Mouse (Mus musculus) embryonic facial prominence, embryonic 14.5 days (tissue): ENCODE data around the gene Herc2. TPM values are rescaled to one million over a fixed set of nuclear protein-coding genes. Genes with fewer than 3 reads are reported as not detected.
"Not testable (repeated sequence)": the region's sequence is repeated elsewhere in the genome, so short reads cannot be mapped to it uniquely, and the experiment has no call there.

ENCODE experiments used
- ATAC-seq: fragments of 200-750 bp; cut with Nextera tagmentation; 2 replicates; pipeline ENCODE4 v1.8.0; 2017; ENCODE audit warnings: low read depth, moderate number of reproducible peaks, moderate TSS enrichment
- DNase-seq: peaks from one replicate; pipeline ENCODE4 v3.0.0-alpha.2; 2015; ENCODE audit warnings: low spot score
- H3K27ac ChIP-seq: fragments of 300-500 bp; sonication (generic); replicated peaks from 2 replicates; pipeline ENCODE4 v1.5.1; 2014; ENCODE audit warnings: low read depth, mild to moderate bottlenecking, low read length, moderate library complexity
- H3K27me3 ChIP-seq: fragments of 300-500 bp; sonication (generic); replicated peaks from 2 replicates; pipeline ENCODE4 v1.6.1; 2014; ENCODE audit warnings: low read length; ENCODE audit not compliant: control insufficient read depth, insufficient read depth
- H3K36me3 ChIP-seq: fragments of 300-500 bp; sonication (generic); 2 replicates; pipeline ENCODE4 v1.6.1; 2014; ENCODE audit warnings: low read length, mixed read lengths; ENCODE audit not compliant: control insufficient read depth, insufficient read depth
- H3K4me1 ChIP-seq: fragments of 300-500 bp; sonication (generic); 2 replicates; pipeline ENCODE4 v1.6.1; 2014; ENCODE audit warnings: antibody characterized with exemption, low read length; ENCODE audit not compliant: control insufficient read depth, insufficient read depth
- H3K4me2 ChIP-seq: fragments of 300-500 bp; sonication (generic); 2 replicates; pipeline ENCODE4 v1.6.1; 2014; ENCODE audit warnings: low read depth, mild to moderate bottlenecking, low read length, moderate library complexity, mixed read lengths
- H3K4me3 ChIP-seq: fragments of 300-500 bp; sonication (generic); 2 replicates; pipeline ENCODE4 v1.5.1; 2014; ENCODE audit warnings: low read depth, mild to moderate bottlenecking, low read length
- H3K9ac ChIP-seq: fragments of 300-500 bp; sonication (generic); 2 replicates; pipeline ENCODE4 v1.6.1; 2014; ENCODE audit warnings: low read depth, mild to moderate bottlenecking, low read length, moderate library complexity, mixed read lengths
- H3K9me3 ChIP-seq: fragments of 300-500 bp; sonication (generic); 2 replicates; pipeline ENCODE4 v1.6.1; 2016; ENCODE audit warnings: low read length; ENCODE audit not compliant: control insufficient read depth
- WGBS: fragments of 180-500 bp; shearing (Covaris S2); extraction: QIAGEN DNeasy Blood & Tissue Kit; methylation state at CpG from one replicate; pipeline ENCODE4 v1.1.7; 2014; 5-methylcytosine and 5-hydroxymethylcytosine counted together
- polyA plus RNA-seq: library from polyadenylated mRNA; unstranded; fragments of >200 nt; fragmentation: Nextera tagmentation; extraction: Ambion mirVana; gene quantifications from 2 replicates; pipeline ENCODE4 v1.2.1, GENCODE M21; 2014

Gene Herc2
- 26.0 and 28.0 TPM in 2 replicates for polyA plus RNA-seq

DNA sequence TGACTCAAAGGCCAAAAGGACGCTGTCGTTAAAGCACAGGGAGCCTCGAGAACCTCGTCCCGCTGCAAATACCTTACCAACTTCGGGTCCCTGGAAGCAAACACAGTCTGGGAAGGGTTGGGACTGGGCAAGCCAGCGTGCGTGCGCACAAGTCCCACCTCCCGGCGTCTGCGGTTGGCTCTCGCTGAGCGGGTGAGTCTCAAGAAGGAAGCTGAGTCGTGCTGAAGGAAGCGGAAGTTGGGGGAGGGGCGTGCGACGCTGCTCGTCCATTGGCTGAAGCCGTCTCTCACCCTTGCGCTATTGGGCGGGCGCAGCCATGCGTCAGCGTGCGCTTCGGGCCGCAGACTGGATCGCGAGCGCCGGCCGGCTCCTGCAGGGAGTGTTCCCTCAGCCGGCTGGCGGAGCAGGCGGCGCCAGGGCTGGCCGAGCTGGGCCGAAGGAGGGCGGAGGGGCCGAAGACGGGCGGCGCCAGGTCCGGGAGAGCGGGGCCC, at the start of gene Herc2:
TSS of gene Herc2 (plus strand) at position 366 of the 491 bp plus-strand sequence.
- Histone ChIP-seq H3K36me3 (0 out of 2 replicates have a peak, but pooled peaks cover 3% of the 10 kb centered on the region), H3K27ac (peak within 1 kb of the TSS; percentile 87), H3K4me3 (peak within 1 kb of the TSS; percentile 89), H3K4me2 (peak within 1 kb of the TSS; percentile 69), H3K9ac (peak within 1 kb of the TSS; percentile 88), H3K27me3 (no peaks in the 10 kb centered on the region), H3K4me1 (peaks cover 11% of the 10 kb centered on the region; the same call in 1 of the 2 replicates), H3K9me3 (no peaks in the 10 kb centered on the region)
- ATAC-seq = peak; percentile 100
- peak; percentile 100 for DNase-seq
- under 1% methylated on average over 29 of the region's 47 CpGs for WGBS

DNA sequence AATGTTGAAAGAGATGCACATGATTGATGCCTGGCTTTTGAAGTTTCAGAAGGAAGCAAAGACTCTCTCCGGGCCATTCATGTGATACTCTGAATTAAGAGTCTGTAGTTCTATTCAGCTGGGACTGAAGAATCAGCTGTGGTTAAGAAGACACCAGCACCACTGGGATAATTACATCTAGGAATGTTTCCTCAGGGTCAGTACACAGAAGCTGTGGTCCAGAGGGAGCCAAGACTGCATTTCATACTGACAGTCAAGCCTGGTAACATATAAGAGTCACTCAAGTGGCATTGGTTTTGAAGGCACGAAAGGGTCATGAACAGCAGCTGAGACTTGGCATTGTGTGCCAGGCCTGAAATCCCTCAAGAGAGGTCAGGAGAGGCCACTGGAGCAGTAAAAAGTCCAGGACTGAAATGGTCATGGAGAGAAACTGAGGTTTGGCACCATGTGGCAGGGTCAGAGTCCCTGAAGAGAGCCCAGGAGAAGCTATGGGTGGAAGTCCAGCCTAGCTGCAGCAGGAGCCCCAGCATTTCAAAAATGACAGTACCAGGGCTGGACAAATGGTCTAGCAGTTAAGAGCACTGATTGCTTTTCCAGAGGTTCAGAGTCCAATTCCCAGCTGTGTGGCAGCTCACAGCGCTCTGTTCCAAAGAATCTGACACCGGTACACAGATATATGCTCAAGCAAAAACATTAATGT, 39.5 kb upstream of the Herc2 start:
- Histone ChIP-seq H3K9me3 (no peaks in the 10 kb centered on the region), H3K4me3 (no peak overlapping the region), H3K4me2 (no peak overlapping the region), H3K36me3 (no peaks in the 10 kb centered on the region), H3K27me3 (no peaks in the 10 kb centered on the region), H3K9ac (no peak overlapping the region), H3K27ac (no peak overlapping the region), H3K4me1 (no peaks in the 10 kb centered on the region)
- 77% methylated on average over 4 of the region's 4 CpGs for WGBS
- DNase-seq = no peak
- no peak for ATAC-seq

GRCm38 (mm10) chr7:56011018-56011333, 39.0 kb upstream of the Herc2 start:
- Histone ChIP-seq H3K36me3 (no peaks in the 10 kb centered on the region), H3K9ac (no peak overlapping the region), H3K4me3 (no peak overlapping the region), H3K27ac (no peak overlapping the region), H3K4me2 (no peak overlapping the region), H3K27me3 (no peaks in the 10 kb centered on the region), H3K9me3 (no peaks in the 10 kb centered on the region), H3K4me1 (no peaks in the 10 kb centered on the region)
- ATAC-seq = no peak
- no peak for DNase-seq

GRCm38 (mm10) chr7:56013261-56014001, 36.6 kb upstream of the Herc2 start:
- 97% methylated on average over 14 of the region's 14 CpGs for WGBS
- Histone ChIP-seq H3K4me3 (no peak overlapping the region), H3K4me2 (no peak overlapping the region)

DNA sequence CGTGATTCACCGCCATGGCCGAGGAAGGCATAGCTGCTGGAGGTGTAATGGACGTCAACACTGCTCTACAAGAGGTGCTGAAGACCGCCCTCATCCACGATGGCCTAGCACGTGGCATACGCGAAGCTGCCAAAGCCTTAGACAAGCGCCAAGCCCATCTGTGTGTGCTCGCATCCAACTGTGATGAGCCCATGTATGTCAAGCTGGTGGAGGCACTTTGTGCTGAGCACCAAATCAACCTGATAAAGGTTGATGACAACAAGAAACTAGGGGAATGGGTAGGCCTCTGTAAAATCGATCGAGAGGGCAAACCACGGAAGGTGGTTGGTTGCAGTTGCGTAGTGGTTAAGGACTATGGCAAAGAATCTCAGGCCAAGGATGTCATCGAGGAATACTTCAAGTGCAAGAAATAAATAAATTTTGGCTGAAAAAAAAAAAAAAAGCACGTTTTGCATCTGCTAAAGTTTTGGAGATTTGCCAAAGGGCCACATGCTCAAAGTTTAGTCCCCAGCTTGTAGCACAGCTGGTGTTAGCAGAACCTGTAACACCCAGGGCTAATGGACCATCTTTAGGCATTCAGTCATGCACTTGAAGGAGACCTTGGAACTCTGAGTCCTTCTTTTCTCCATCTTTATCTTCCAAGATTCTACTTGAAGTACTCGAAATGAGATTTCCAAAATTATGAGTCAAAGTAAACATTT, 35.8 kb upstream of the Herc2 start:
- 85% methylated on average over 7 of the region's 18 CpGs for WGBS
- ATAC-seq, DNase-seq, H3K4me2 ChIP-seq, H3K27ac ChIP-seq, H3K4me3 ChIP-seq, H3K27me3 ChIP-seq, H3K9ac ChIP-seq, H3K4me1 ChIP-seq, H3K9me3 ChIP-seq, H3K36me3 ChIP-seq: not testable (repeated sequence)

More at GRCm38 (mm10) chr7:56013261-56014001, 36.6 kb upstream of the Herc2 start:
- H3K27me3 ChIP-seq = no peaks in the 10 kb centered on the region
- no peak for ATAC-seq
- H3K9me3 ChIP-seq = no peaks in the 10 kb centered on the region
- no peaks in the 10 kb centered on the region for H3K4me1 ChIP-seq
- no peak overlapping the region for H3K9ac ChIP-seq
- no peaks in the 10 kb centered on the region for H3K36me3 ChIP-seq
- no peak overlapping the region for H3K27ac ChIP-seq
- DNase-seq = no peak

GRCm38 (mm10) chr7:56015172-56015571, 34.8 kb upstream of the Herc2 start:
- H3K4me2 ChIP-seq = no peak overlapping the region
- H3K4me3 ChIP-seq = no peak overlapping the region
- no peak overlapping the region for H3K27ac ChIP-seq
- no peaks in the 10 kb centered on the region for H3K9me3 ChIP-seq
- H3K27me3 ChIP-seq = no peaks in the 10 kb centered on the region
- DNase-seq = no peak
- no peaks in the 10 kb centered on the region for H3K4me1 ChIP-seq
- ATAC-seq = no peak
- no peak overlapping the region for H3K9ac ChIP-seq
- H3K36me3 ChIP-seq = no peaks in the 10 kb centered on the region
- 89% methylated on average over 6 of the region's 6 CpGs for WGBS

DNA sequence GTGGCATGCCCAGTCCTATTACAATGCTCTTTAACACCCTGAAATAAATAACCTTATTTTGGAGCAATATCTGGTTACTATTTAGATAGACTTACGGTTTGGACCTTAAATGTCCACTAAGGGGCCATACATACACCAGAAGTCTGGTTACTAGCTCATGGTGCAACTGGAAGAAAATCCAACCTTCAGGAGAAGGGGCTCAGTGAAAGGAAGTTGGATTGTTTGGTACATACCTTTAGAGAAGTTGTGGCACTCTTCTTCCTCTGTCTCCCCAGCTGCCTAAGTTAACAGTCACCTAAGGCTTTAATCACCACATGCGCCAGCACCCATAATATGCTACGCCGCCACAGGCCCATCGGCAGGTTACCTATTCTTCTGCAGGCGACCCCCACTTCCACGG, 34.2 kb upstream of the Herc2 start:
- H3K4me2 ChIP-seq = no peak overlapping the region
- H3K9ac ChIP-seq = no peak overlapping the region
- H3K36me3 ChIP-seq = no peaks in the 10 kb centered on the region
- ATAC-seq (no peak), DNase-seq (no peak)
- H3K9me3 ChIP-seq = no peaks in the 10 kb centered on the region
- H3K27me3 ChIP-seq = no peaks in the 10 kb centered on the region
- WGBS = 93% methylated on average over 7 of the region's 7 CpGs
- H3K4me1 ChIP-seq = no peaks in the 10 kb centered on the region
- H3K4me3 ChIP-seq = no peak overlapping the region
- no peak overlapping the region for H3K27ac ChIP-seq

GRCm38 (mm10) chr7:56017761-56018160, 32.2 kb upstream of the Herc2 start:
- Histone ChIP-seq H3K9ac (no peak overlapping the region), H3K9me3 (no peaks in the 10 kb centered on the region), H3K36me3 (no peaks in the 10 kb centered on the region), H3K27me3 (no peaks in the 10 kb centered on the region), H3K27ac (no peak overlapping the region), H3K4me3 (no peak overlapping the region), H3K4me1 (no peaks in the 10 kb centered on the region), H3K4me2 (no peak overlapping the region)
- WGBS = 59% methylated on average over 3 of the region's 3 CpGs
- no peak for ATAC-seq
- no peak for DNase-seq
